Mouse (Mus musculus): ENCODE data around the gene Spon2.

DNA sequence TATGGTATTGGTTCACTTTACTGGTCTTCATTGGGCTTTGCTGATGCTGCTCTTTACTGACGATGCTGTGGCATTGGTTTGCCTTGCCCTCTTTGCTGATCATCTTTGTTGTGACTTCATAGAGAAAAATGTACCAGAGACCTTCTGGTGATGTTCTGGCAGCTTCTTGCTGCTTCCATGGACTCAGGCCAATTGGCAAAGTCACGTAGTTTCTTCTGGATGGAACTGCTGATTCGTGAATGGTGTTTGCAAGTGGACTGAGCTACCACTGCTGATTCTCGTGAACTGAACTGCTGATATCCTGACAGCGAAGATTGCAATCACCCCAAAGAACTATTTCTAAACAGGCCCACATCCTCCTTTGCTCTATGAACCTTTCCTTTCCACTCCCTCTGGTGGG is 36.2 kb upstream of the Spon2 start:
- TF ChIP-seq CTCF (conservative IDR thresholded peaks at IDR 0.05; ENCODE audit: low read length) = no peak
- TF ChIP-seq NANOG (IDR thresholded peaks at IDR 0.05; ENCODE audit: borderline replicate concordance, low read length) = no peak
